Mouse (Mus musculus) bone marrow macrophage, adult 2 months (primary cell): ENCODE data around the gene Tktl1.
"Not testable (repeated sequence)": the region's sequence is repeated elsewhere in the genome, so short reads cannot be mapped to it uniquely, and the experiment has no call there.

Experiments
- CTCF ChIP-seq: IDR thresholded peaks from 2 replicates; pipeline ENCODE4 v1.5.1; 2012; ENCODE audit warnings: low read depth, mild to moderate bottlenecking, low read length, moderate library complexity
- POLR2A ChIP-seq: IDR thresholded peaks from 2 replicates; pipeline ENCODE4 v1.6.1; 2012; ENCODE audit warnings: mild to moderate bottlenecking, low read depth, low read length, borderline replicate concordance

GRCm38 (mm10) chrX:74135263-74135662 is 41.8 kb upstream of the Tktl1 start, which contains the start of gene Mecp2:
- not testable (repeated sequence) for TF ChIP-seq CTCF, POLR2A
